Mouse (Mus musculus): ENCODE measurements around the gene Slfn3.

DNA sequence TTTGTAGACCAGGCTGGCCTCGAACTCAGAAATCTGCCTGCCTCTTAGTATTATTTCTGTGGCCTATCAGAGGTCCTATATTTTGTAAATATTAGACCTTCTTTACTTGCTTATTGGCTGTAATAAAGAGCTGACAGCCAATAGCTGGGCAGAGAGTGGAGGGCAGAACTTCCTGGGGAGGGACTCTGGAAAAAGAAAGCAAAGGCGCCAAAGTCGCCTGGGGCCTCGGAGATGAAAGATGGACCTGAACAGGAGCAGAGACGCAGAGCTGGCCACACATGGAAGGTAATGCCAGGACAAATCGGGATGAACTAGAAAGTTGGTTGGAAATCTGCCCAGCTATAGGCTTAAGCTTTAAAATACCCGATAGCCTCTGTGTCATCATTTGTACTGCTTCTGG is 32.2 kb downstream of the Slfn3 start:
- TF ChIP-seq CTCF (IDR thresholded peaks at IDR 0.05; ENCODE audit: extremely low read depth, insufficient read length, insufficient replicate concordance, low read depth, low read length) (no peak), POLR2A (IDR thresholded peaks at IDR 0.05; ENCODE audit: low read depth, low read length) (no peak)

Measured in small intestine, adult 2 months (tissue).